Mouse (Mus musculus): Measurements from ENCODE around the gene Gtf2ird1. TPM values are rescaled to one million over a fixed set of nuclear protein-coding genes. Genes with fewer than 3 reads are reported as not detected.

Gtf2ird1 gene
- polyA plus RNA-seq, 1 experiment from 2014 or later: 50.9 TPM

DNA sequence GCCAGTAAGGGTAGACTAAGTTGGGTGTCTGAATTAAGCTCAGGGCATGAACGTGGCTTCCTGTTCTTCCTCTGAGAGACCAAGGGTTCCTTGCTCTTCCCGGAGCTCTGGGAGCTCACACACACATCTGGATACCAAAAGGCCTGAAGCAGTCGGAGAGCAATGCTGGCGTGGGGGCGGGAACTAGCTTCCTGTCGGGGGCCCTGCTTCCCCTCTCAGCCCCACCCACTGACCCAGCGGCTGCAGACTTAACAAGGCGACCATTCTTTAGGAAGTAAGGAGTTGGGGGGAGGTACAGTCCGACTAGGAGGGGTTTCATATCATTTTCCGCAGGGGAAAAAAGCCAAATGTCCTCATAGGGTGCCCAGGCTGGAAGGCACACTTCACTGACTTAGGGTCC lies 61.9 kb downstream of the Gtf2ird1 start:
- H3K4me2 ChIP-seq (ENCODE audit: low read length): no peak overlapping the region
- no peak for ATAC-seq
- H3K4me1 ChIP-seq (ENCODE audit: control insufficient read depth, insufficient read depth, low read length): no peaks in the 10 kb centered on the region; the same call in 1 of the 2 replicates
- no peaks in the 10 kb centered on the region for H3K27me3 ChIP-seq (replicated peaks; ENCODE audit: control insufficient read depth, insufficient read depth, low read length)
- no peak overlapping the region for H3K9ac ChIP-seq (ENCODE audit: low read length)
- WGBS: 61% methylated on average over 10 of the region's 10 CpGs
- no peak overlapping the region for H3K27ac ChIP-seq (ENCODE audit: low read depth, low read length)
- no peak for DNase-seq (ENCODE audit: low spot score)
- H3K9me3 ChIP-seq (replicated peaks; ENCODE audit: control insufficient read depth, low read length): no peaks in the 10 kb centered on the region
- peaks cover 94% of the 10 kb centered on the region for H3K36me3 ChIP-seq (ENCODE audit: control insufficient read depth, insufficient read depth, low read length)
- no peak overlapping the region for H3K4me3 ChIP-seq (ENCODE audit: low read depth, low read length)

DNA sequence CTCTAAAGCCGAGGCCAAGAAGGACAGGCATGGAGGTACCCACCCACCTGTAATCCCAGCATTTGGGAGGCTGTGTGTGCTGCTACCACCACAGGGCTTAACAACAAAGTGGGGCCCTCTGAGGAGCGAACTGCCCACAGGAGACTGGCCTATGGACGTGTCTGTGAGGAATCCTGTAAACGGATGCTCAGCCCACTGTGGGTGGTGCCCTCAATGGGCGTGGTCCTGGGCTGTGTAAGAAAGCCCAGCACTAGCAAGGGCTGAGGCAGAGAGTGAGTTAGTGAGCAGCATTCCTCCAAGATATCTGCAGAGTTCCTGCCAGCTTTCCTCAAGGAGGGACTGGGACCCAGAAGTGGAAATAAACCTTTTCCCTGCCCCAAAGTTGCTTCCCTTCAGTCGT lies 62.9 kb downstream of the Gtf2ird1 start:
- Histone ChIP-seq H3K9me3 (replicated peaks; ENCODE audit: control insufficient read depth, low read length) (no peaks in the 10 kb centered on the region), H3K4me1 (ENCODE audit: control insufficient read depth, insufficient read depth, low read length) (no peaks in the 10 kb centered on the region; the same call in 1 of the 2 replicates), H3K4me2 (ENCODE audit: low read length) (no peak overlapping the region), H3K27ac (ENCODE audit: low read depth, low read length) (no peak overlapping the region), H3K27me3 (replicated peaks; ENCODE audit: control insufficient read depth, insufficient read depth, low read length) (no peaks in the 10 kb centered on the region), H3K4me3 (ENCODE audit: low read depth, low read length) (no peak overlapping the region), H3K36me3 (ENCODE audit: control insufficient read depth, insufficient read depth, low read length) (peaks cover 94% of the 10 kb centered on the region), H3K9ac (ENCODE audit: low read length) (no peak overlapping the region)
- WGBS: 88% methylated on average over 6 of the region's 6 CpGs
- ATAC-seq: no peak
- no peak for DNase-seq (ENCODE audit: low spot score)

DNA sequence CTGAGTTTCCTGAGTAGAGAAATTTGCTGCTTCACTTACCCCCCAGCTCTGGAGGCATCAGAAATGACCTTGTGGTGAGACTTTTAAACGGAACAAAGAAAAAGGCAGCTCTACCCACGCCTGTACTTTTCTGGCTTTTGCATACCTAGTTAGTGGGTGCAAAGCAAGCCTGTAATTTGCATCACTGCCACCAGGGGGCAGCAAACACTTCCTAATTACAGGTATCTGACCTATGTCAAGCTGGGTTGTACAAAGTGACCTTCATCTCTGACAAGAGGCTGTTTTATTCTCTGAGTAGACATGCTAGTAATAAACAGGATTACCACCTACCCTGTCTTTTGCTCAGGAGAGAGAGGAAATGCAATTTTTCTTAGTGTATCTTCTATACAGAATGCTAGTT lies 71.4 kb downstream of the Gtf2ird1 start:
- Histone ChIP-seq H3K27ac (ENCODE audit: low read depth, low read length) (no peak overlapping the region), H3K4me2 (ENCODE audit: low read length) (no peak overlapping the region), H3K4me1 (ENCODE audit: control insufficient read depth, insufficient read depth, low read length) (no peaks in the 10 kb centered on the region), H3K4me3 (ENCODE audit: low read depth, low read length) (no peak overlapping the region), H3K27me3 (replicated peaks; ENCODE audit: control insufficient read depth, insufficient read depth, low read length) (no peaks in the 10 kb centered on the region), H3K9ac (ENCODE audit: low read length) (no peak overlapping the region), H3K9me3 (replicated peaks; ENCODE audit: control insufficient read depth, low read length) (no peaks in the 10 kb centered on the region), H3K36me3 (ENCODE audit: control insufficient read depth, insufficient read depth, low read length) (peaks cover 84% of the 10 kb centered on the region)
- DNase-seq (ENCODE audit: low spot score): peak; percentile 76
- whole genome bisulfite sequencing: 69% methylated on average over 2 of the region's 2 CpGs
- ATAC-seq: no peak

DNA sequence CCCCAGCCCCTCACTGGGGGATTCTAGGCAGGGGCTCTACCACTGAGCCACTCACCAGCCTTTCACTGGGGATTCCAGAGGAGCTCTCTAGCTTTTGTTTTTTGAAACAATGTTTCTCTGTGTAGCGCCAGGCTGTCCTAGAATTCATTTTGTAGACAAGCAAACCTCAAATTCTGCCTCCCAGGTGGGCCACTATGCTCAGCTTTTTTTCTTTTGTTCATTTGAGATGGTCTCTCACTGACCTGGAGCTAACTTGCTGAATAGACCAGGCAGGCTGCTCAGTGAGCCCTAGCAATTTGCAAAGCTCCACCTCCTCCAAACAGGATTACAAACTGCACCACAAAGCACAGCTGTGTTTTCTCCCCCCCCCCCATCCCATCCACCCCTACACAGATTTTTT lies 81.3 kb downstream of the Gtf2ird1 start:
- Histone ChIP-seq H3K4me1 (ENCODE audit: control insufficient read depth, insufficient read depth, low read length) (no peaks in the 10 kb centered on the region), H3K9me3 (replicated peaks; ENCODE audit: control insufficient read depth, low read length) (no peaks in the 10 kb centered on the region), H3K36me3 (ENCODE audit: control insufficient read depth, insufficient read depth, low read length) (peaks cover 48% of the 10 kb centered on the region), H3K9ac (ENCODE audit: low read length) (no peak overlapping the region), H3K4me2 (ENCODE audit: low read length) (no peak overlapping the region), H3K4me3 (ENCODE audit: low read depth, low read length) (no peak overlapping the region), H3K27me3 (replicated peaks; ENCODE audit: control insufficient read depth, insufficient read depth, low read length) (no peaks in the 10 kb centered on the region), H3K27ac (ENCODE audit: low read depth, low read length) (no peak overlapping the region)
- ATAC-seq (no peak), DNase-seq (ENCODE audit: low spot score) (no peak)
- WGBS: 45% methylated on average over 1 of the region's 1 CpGs

DNA sequence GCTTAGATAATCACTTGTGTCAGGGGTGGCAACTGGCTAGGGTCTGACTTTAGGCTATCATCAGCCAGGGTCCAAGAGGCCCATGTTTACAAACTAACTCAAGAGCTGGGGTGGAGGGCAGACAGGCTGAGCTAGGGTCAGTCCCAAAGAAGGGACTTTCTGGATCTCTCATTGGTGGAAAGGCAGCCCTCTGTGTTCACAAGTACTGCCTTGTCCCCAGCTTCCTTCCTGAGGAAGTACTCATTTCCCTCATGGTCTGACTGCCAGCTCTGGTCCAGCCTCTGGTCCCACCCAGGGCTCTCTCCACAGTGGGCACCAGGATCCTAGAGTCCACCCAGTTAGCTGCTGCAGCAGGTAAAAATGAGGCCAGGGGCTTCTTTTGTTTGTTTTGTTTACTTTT lies 82.0 kb downstream of the Gtf2ird1 start:
- H3K9ac ChIP-seq (ENCODE audit: low read length): no peak overlapping the region
- H3K27me3 ChIP-seq (replicated peaks; ENCODE audit: control insufficient read depth, insufficient read depth, low read length): no peaks in the 10 kb centered on the region
- H3K4me2 ChIP-seq (ENCODE audit: low read length): no peak overlapping the region
- H3K4me1 ChIP-seq (ENCODE audit: control insufficient read depth, insufficient read depth, low read length): no peaks in the 10 kb centered on the region
- ATAC-seq: no peak
- no peak overlapping the region for H3K4me3 ChIP-seq (ENCODE audit: low read depth, low read length)
- H3K27ac ChIP-seq (ENCODE audit: low read depth, low read length): no peak overlapping the region
- peaks cover 50% of the 10 kb centered on the region for H3K36me3 ChIP-seq (ENCODE audit: control insufficient read depth, insufficient read depth, low read length)
- DNase-seq (ENCODE audit: low spot score): no peak
- H3K9me3 ChIP-seq (replicated peaks; ENCODE audit: control insufficient read depth, low read length): no peaks in the 10 kb centered on the region

DNA sequence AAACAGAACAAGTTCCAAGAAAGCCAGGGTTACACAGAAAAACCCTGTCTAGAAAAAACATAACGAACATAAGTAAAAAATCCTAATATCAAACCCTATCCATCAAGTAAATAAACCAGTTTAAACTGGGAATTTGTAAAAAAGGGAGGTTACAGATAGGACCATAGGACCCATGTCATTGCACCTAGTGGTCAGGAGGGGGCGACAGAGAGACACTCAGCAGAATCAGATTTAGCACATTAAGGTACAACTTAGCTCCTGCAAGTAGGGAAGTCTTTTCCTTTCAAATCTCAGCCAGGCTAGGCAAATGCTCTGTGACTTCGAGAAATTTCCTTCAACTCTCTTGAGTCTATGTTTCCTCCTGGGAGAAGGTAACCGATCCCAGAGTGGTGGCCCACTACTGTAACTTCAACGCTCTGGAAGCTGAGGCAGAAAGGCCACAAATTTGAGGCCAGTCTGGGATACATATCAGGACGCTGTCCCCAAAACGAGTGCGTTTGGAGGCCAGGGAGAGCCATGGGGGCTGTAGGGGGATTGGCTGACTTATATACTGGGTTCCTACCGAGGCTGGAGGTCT lies 82.5 kb downstream of the Gtf2ird1 start:
- no peaks in the 10 kb centered on the region for H3K9me3 ChIP-seq (replicated peaks; ENCODE audit: control insufficient read depth, low read length)
- no peak overlapping the region for H3K4me3 ChIP-seq (ENCODE audit: low read depth, low read length)
- H3K4me2 ChIP-seq (ENCODE audit: low read length): no peak overlapping the region
- H3K27me3 ChIP-seq (replicated peaks; ENCODE audit: control insufficient read depth, insufficient read depth, low read length): no peaks in the 10 kb centered on the region
- H3K9ac ChIP-seq (ENCODE audit: low read length): no peak overlapping the region
- ATAC-seq (no peak), DNase-seq (ENCODE audit: low spot score) (peak; percentile 75)
- peaks cover 50% of the 10 kb centered on the region for H3K36me3 ChIP-seq (ENCODE audit: control insufficient read depth, insufficient read depth, low read length)
- 76% methylated on average over 9 of the region's 9 CpGs for WGBS
- no peaks in the 10 kb centered on the region for H3K4me1 ChIP-seq (ENCODE audit: control insufficient read depth, insufficient read depth, low read length)
- H3K27ac ChIP-seq (ENCODE audit: low read depth, low read length): no peak overlapping the region

DNA sequence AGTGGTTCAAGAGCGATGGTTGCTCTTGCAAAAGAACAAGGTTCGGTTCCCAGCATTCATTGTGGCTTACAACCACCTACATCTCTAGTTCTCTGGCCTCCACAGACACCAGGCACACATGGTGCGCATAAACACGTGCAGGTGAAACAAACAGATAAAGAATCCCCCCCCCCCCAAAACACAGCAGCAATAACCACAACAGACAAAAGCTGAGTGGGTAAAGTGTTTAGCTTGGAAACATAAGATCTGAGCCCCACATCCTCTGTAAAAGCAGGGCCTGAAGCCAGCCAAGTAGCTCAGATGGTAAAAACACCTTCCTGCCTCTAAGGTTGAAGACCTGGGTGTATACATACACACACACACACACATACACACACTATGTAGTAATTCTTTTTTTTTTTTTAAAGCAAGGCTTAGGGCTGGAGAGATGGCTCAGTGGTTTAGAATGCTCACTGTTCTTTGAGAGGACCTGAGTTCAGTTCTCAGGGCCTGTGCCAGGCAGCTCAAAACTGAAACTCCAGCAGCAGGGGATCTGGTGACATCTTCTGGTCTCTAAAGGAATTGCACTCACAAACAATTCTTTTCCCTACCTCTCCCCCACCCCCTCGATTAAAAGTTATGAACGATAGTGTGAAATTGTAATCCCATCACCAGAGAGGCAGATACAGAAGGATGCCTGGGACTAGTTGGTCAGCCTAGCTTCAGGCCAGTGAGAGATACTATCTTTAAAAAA lies 83.4 kb downstream of the Gtf2ird1 start:
- no peak for ATAC-seq
- no peak overlapping the region for H3K4me3 ChIP-seq (ENCODE audit: low read depth, low read length)
- peaks cover 57% of the 10 kb centered on the region for H3K36me3 ChIP-seq (ENCODE audit: control insufficient read depth, insufficient read depth, low read length)
- DNase-seq (ENCODE audit: low spot score): no peak
- H3K4me2 ChIP-seq (ENCODE audit: low read length): no peak overlapping the region
- 97% methylated on average over 6 of the region's 6 CpGs for WGBS
- no peaks in the 10 kb centered on the region for H3K27me3 ChIP-seq (replicated peaks; ENCODE audit: control insufficient read depth, insufficient read depth, low read length)
- H3K9me3 ChIP-seq (replicated peaks; ENCODE audit: control insufficient read depth, low read length): no peaks in the 10 kb centered on the region
- no peak overlapping the region for H3K27ac ChIP-seq (ENCODE audit: low read depth, low read length)
- no peak overlapping the region for H3K9ac ChIP-seq (ENCODE audit: low read length)
- H3K4me1 ChIP-seq (ENCODE audit: control insufficient read depth, insufficient read depth, low read length): no peaks in the 10 kb centered on the region

DNA sequence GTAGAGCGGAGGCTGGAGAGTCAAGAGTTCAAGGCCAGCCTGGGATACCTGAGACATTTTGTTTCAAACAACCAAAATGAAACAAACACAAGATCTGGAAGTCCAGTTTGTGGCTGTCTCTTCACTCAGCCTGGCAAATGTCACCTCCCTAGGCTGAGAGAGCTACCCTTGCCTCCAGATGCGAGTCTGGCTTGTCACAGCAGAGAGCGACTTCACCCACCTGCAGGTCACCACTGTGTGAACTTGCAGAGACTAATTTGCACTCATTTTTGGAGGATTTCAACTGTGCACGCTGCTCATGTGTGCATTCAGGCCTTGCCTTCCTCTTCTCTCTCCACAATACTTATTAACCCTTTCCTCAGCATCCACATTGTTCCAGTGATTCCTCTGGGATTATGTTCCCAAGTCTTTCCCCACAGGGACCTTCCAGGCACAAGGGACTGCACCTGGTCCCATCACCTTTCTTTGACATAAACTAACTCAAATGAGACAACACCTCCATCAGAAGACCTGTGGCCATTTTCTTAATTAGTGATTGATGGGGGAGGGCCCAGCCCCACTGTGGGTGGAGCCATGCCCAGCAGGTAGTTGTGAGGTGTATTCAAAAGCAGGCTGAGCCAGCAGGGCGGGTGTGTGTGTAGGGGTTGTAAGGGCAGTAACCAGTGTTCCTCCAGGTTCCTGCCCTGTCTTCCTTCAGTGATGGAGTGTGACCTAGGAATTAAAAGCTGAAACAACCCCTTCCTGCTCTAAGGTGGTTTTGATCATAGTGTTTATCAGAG lies 84.8 kb downstream of the Gtf2ird1 start:
- no peaks in the 10 kb centered on the region for H3K27me3 ChIP-seq (replicated peaks; ENCODE audit: control insufficient read depth, insufficient read depth, low read length)
- no peak for DNase-seq (ENCODE audit: low spot score)
- H3K4me3 ChIP-seq (ENCODE audit: low read depth, low read length): no peak overlapping the region
- peaks cover 57% of the 10 kb centered on the region for H3K36me3 ChIP-seq (ENCODE audit: control insufficient read depth, insufficient read depth, low read length)
- H3K4me1 ChIP-seq (ENCODE audit: control insufficient read depth, insufficient read depth, low read length): no peaks in the 10 kb centered on the region
- H3K9ac ChIP-seq (ENCODE audit: low read length): no peak overlapping the region
- H3K4me2 ChIP-seq (ENCODE audit: low read length): no peak overlapping the region
- no peaks in the 10 kb centered on the region for H3K9me3 ChIP-seq (replicated peaks; ENCODE audit: control insufficient read depth, low read length)
- ATAC-seq: no peak
- no peak overlapping the region for H3K27ac ChIP-seq (ENCODE audit: low read depth, low read length)
- 78% methylated on average over 5 of the region's 5 CpGs for WGBS

DNA sequence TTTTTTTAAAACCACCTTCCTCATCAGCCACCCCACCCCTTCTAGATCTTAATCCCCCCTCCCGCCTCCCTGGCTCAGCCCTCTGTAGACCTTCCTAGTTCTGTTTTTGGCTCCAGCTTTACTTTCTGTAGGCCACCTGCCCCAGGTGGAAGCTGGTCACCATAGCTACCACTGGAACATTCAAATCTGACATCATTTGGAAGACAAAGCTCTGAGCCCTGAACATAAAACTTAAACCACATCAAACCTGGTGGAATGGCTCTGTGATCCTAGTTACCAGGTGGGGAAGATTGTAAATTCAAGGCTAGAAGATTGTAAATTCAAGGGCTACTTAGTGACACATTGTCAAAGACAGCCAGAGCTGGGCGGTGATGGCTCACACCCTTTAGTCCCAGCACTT lies 85.7 kb downstream of the Gtf2ird1 start:
- 87% methylated on average over 2 of the region's 2 CpGs for WGBS
- H3K27ac ChIP-seq (ENCODE audit: low read depth, low read length): no peak overlapping the region
- no peaks in the 10 kb centered on the region for H3K4me1 ChIP-seq (ENCODE audit: control insufficient read depth, insufficient read depth, low read length)
- H3K36me3 ChIP-seq (ENCODE audit: control insufficient read depth, insufficient read depth, low read length): peaks cover 55% of the 10 kb centered on the region
- H3K4me2 ChIP-seq (ENCODE audit: low read length): no peak overlapping the region
- H3K9me3 ChIP-seq (replicated peaks; ENCODE audit: control insufficient read depth, low read length): no peaks in the 10 kb centered on the region
- no peak overlapping the region for H3K4me3 ChIP-seq (ENCODE audit: low read depth, low read length)
- H3K27me3 ChIP-seq (replicated peaks; ENCODE audit: control insufficient read depth, insufficient read depth, low read length): no peaks in the 10 kb centered on the region
- no peak for DNase-seq (ENCODE audit: low spot score)
- no peak overlapping the region for H3K9ac ChIP-seq (ENCODE audit: low read length)
- ATAC-seq: no peak

Measured in forebrain, embryonic 14.5 days (tissue).